Mouse (Mus musculus): ENCODE measurements around the gene Ppp1r13b. TPM values are rescaled to one million over a fixed set of nuclear protein-coding genes. Genes with fewer than 3 reads are reported as not detected.
A peak's percentile ranks its signal among the peaks of the same experiment; 100 is the strongest.

Ppp1r13b gene
- polyA plus RNA-seq, 1 experiment from 2014 or later, result 11.1 TPM

GRCm38 (mm10) chr12:111915781-111916180 lies 7.9 kb upstream of the Ppp1r13b start:
- Histone ChIP-seq H3K36me3 (no peaks in the 10 kb centered on the region), H3K27me3 (no peaks in the 10 kb centered on the region), H3K9me3 (replicated peaks) (no peaks in the 10 kb centered on the region), H3K27ac (peak overlapping the region; percentile 79; the same call in 1 of the 2 replicates), H3K4me2 (no peak overlapping the region), H3K4me3 (no peak overlapping the region), H3K9ac (no peak overlapping the region), H3K4me1 (replicated peaks) (peaks cover 29% of the 10 kb centered on the region)
- 86% methylated on average over 6 of the region's 6 CpGs for WGBS
- no peak for ATAC-seq (replicated peaks; ENCODE audit: insufficient number of reproducible peaks, insufficient read depth, low FRiP score, low read depth)

- Histone ChIP-seq H3K36me3 (no peaks in the 10 kb centered on the region), H3K9ac (no peak overlapping the region), H3K9me3 (replicated peaks) (no peaks in the 10 kb centered on the region), H3K4me3 (no peak overlapping the region), H3K27ac (peak overlapping the region; percentile 70), H3K4me1 (replicated peaks) (peaks cover 15% of the 10 kb centered on the region), H3K27me3 (no peaks in the 10 kb centered on the region), H3K4me2 (no peak overlapping the region)
- peak; percentile 33; the same call in 1 of the 2 replicates for ATAC-seq (replicated peaks; ENCODE audit: insufficient number of reproducible peaks, insufficient read depth, low FRiP score, low read depth)
- WGBS, result 31% methylated on average over 3 of the region's 3 CpGs
These were observed 6.1 kb upstream of the Ppp1r13b start for GRCm38 (mm10) chr12:111914031-111914430.

- Histone ChIP-seq H3K4me3 (no peak overlapping the region), H3K36me3 (no peaks in the 10 kb centered on the region), H3K9me3 (replicated peaks) (no peaks in the 10 kb centered on the region), H3K9ac (no peak overlapping the region), H3K27ac (no peak overlapping the region), H3K4me1 (replicated peaks) (peaks cover 21% of the 10 kb centered on the region), H3K4me2 (no peak overlapping the region), H3K27me3 (no peaks in the 10 kb centered on the region)
- ATAC-seq (replicated peaks; ENCODE audit: insufficient number of reproducible peaks, insufficient read depth, low FRiP score, low read depth), result no peak
- 79% methylated on average over 7 of the region's 7 CpGs for WGBS
These were observed 4.9 kb upstream of the Ppp1r13b start for GRCm38 (mm10) chr12:111912802-111913201.

GRCm38 (mm10) chr12:111911796-111912195 lies 3.9 kb upstream of the Ppp1r13b start:
- Histone ChIP-seq H3K4me1 (replicated peaks) (peaks cover 21% of the 10 kb centered on the region), H3K27ac (no peak overlapping the region), H3K9me3 (replicated peaks) (no peaks in the 10 kb centered on the region), H3K9ac (no peak overlapping the region), H3K4me2 (no peak overlapping the region), H3K36me3 (no peaks in the 10 kb centered on the region), H3K4me3 (no peak overlapping the region), H3K27me3 (no peaks in the 10 kb centered on the region)
- no peak for ATAC-seq (replicated peaks; ENCODE audit: insufficient number of reproducible peaks, insufficient read depth, low FRiP score, low read depth)
- WGBS, result 91% methylated on average over 2 of the region's 2 CpGs

GRCm38 (mm10) chr12:111911171-111911760 lies 3.4 kb upstream of the Ppp1r13b start:
- H3K4me1 ChIP-seq (replicated peaks), result peaks cover 16% of the 10 kb centered on the region
- WGBS, result 90% methylated on average over 15 of the region's 15 CpGs
- no peak for ATAC-seq (replicated peaks; ENCODE audit: insufficient number of reproducible peaks, insufficient read depth, low FRiP score, low read depth)
- H3K36me3 ChIP-seq, result no peaks in the 10 kb centered on the region
- H3K27ac ChIP-seq, result no peak overlapping the region
- H3K4me3 ChIP-seq, result no peak overlapping the region
- no peaks in the 10 kb centered on the region for H3K9me3 ChIP-seq (replicated peaks)
- no peak overlapping the region for H3K4me2 ChIP-seq
- no peaks in the 10 kb centered on the region for H3K27me3 ChIP-seq
- H3K9ac ChIP-seq, result no peak overlapping the region

- Histone ChIP-seq H3K9me3 (replicated peaks) (no peaks in the 10 kb centered on the region), H3K27ac (no peak overlapping the region), H3K36me3 (no peaks in the 10 kb centered on the region), H3K4me2 (peak overlapping the region; percentile 80), H3K4me1 (replicated peaks) (peaks cover 15% of the 10 kb centered on the region), H3K27me3 (no peaks in the 10 kb centered on the region), H3K4me3 (peak overlapping the region; percentile 92; the same call in 1 of the 2 replicates), H3K9ac (no peak overlapping the region)
- ATAC-seq (replicated peaks; ENCODE audit: insufficient number of reproducible peaks, insufficient read depth, low FRiP score, low read depth), result no peak
- WGBS, result 67% methylated on average over 11 of the region's 11 CpGs
These were observed 1.2 kb upstream of the Ppp1r13b start for GRCm38 (mm10) chr12:111908997-111909550.

- Histone ChIP-seq H3K4me1 (replicated peaks) (peaks cover 11% of the 10 kb centered on the region), H3K27ac (peak overlapping the region; percentile 94), H3K9me3 (replicated peaks) (no peaks in the 10 kb centered on the region), H3K36me3 (no peaks in the 10 kb centered on the region), H3K9ac (peak overlapping the region; percentile 89), H3K27me3 (no peaks in the 10 kb centered on the region), H3K4me2 (peak overlapping the region; percentile 80), H3K4me3 (peak overlapping the region; percentile 92)
- ATAC-seq (replicated peaks; ENCODE audit: insufficient number of reproducible peaks, insufficient read depth, low FRiP score, low read depth), result peak; percentile 75; the same call in 1 of the 2 replicates
- WGBS, result 0% methylated on average over 39 of the region's 63 CpGs
These were observed 454 bp downstream of the Ppp1r13b start for GRCm38 (mm10) chr12:111907421-111907891.

- H3K27ac ChIP-seq, result 0 out of 2 replicates have a peak overlapping the region, but pooled peaks have one; percentile 14
- no peak for ATAC-seq (replicated peaks; ENCODE audit: insufficient number of reproducible peaks, insufficient read depth, low FRiP score, low read depth)
These were observed 1.5 kb downstream of the Ppp1r13b start for GRCm38 (mm10) chr12:111906309-111906875.

GRCm38 (mm10) chr12:111902488-111902887 lies 5.4 kb downstream of the Ppp1r13b start:
- H3K4me3 ChIP-seq, result no peak overlapping the region
- WGBS, result 74% methylated on average over 7 of the region's 7 CpGs
- no peaks in the 10 kb centered on the region for H3K27me3 ChIP-seq
- ATAC-seq (replicated peaks; ENCODE audit: insufficient number of reproducible peaks, insufficient read depth, low FRiP score, low read depth), result no peak
- no peak overlapping the region for H3K4me2 ChIP-seq
- H3K9me3 ChIP-seq (replicated peaks), result no peaks in the 10 kb centered on the region
- no peak overlapping the region for H3K9ac ChIP-seq
- H3K4me1 ChIP-seq (replicated peaks), result peaks cover 23% of the 10 kb centered on the region
- H3K36me3 ChIP-seq, result no peaks in the 10 kb centered on the region
- H3K27ac ChIP-seq, result no peak overlapping the region

More at GRCm38 (mm10) chr12:111906309-111906875, 1.5 kb downstream of the Ppp1r13b start:
- 42% methylated on average over 5 of the region's 5 CpGs for WGBS
- Histone ChIP-seq H3K9ac (0 out of 2 replicates have a peak overlapping the region, but pooled peaks have one; percentile 89), H3K9me3 (replicated peaks) (no peaks in the 10 kb centered on the region), H3K4me3 (peak overlapping the region; percentile 92), H3K4me1 (replicated peaks) (peaks cover 14% of the 10 kb centered on the region), H3K4me2 (peak overlapping the region; percentile 80), H3K36me3 (no peaks in the 10 kb centered on the region), H3K27me3 (no peaks in the 10 kb centered on the region)

GRCm38 (mm10) chr12:111901105-111901875 lies 6.6 kb downstream of the Ppp1r13b start:
- no peaks in the 10 kb centered on the region for H3K27me3 ChIP-seq
- H3K9me3 ChIP-seq (replicated peaks), result no peaks in the 10 kb centered on the region
- no peak overlapping the region for H3K27ac ChIP-seq
- no peak overlapping the region for H3K4me2 ChIP-seq
- ATAC-seq (replicated peaks; ENCODE audit: insufficient number of reproducible peaks, insufficient read depth, low FRiP score, low read depth), result no peak
- no peak overlapping the region for H3K9ac ChIP-seq
- no peaks in the 10 kb centered on the region for H3K36me3 ChIP-seq
- no peak overlapping the region for H3K4me3 ChIP-seq
- peaks cover 33% of the 10 kb centered on the region for H3K4me1 ChIP-seq (replicated peaks)
- WGBS, result 54% methylated on average over 12 of the region's 12 CpGs

GRCm38 (mm10) chr12:111899646-111900045 lies 8.3 kb downstream of the Ppp1r13b start:
- H3K27me3 ChIP-seq, result no peaks in the 10 kb centered on the region
- H3K4me1 ChIP-seq (replicated peaks), result peaks cover 44% of the 10 kb centered on the region
- no peak overlapping the region for H3K27ac ChIP-seq
- H3K36me3 ChIP-seq, result no peaks in the 10 kb centered on the region
- ATAC-seq (replicated peaks; ENCODE audit: insufficient number of reproducible peaks, insufficient read depth, low FRiP score, low read depth), result no peak
- no peak overlapping the region for H3K9ac ChIP-seq
- no peaks in the 10 kb centered on the region for H3K9me3 ChIP-seq (replicated peaks)
- WGBS, result 79% methylated on average over 5 of the region's 5 CpGs
- no peak overlapping the region for H3K4me3 ChIP-seq
- no peak overlapping the region for H3K4me2 ChIP-seq
